Mouse (Mus musculus) liver, postnatal 0 days (tissue): ENCODE measurements at regions not wholly inside any gene's neighbourhood (a gene's known extent, or its start where the extent isn't known, plus 50 kb on each side); places are given as distances from the start of the nearest gene placed in this dataset.
"Not testable (repeated sequence)": the region's sequence is repeated elsewhere in the genome, so short reads cannot be mapped to it uniquely, and the experiment has no call there.

ENCODE experiments used
- ATAC-seq: fragments of 200-750 bp; cut with Nextera tagmentation; 2 replicates; pipeline ENCODE4 v1.8.0; 2017; ENCODE audit warnings: mild to moderate bottlenecking, moderate library complexity
- DNase-seq: peaks from one replicate; pipeline ENCODE4 v3.0.0-alpha.2; 2016
- H3K27ac ChIP-seq: fragments of 300-500 bp; sonication (generic); 2 replicates; pipeline ENCODE4 v1.5.1; 2014; ENCODE audit warnings: antibody characterized with exemption, moderate library complexity, mild to moderate bottlenecking, low read depth
- H3K27me3 ChIP-seq: fragments of 300-500 bp; sonication (generic); 2 replicates; pipeline ENCODE4 v1.6.1; 2014; ENCODE audit warnings: low read length, control low read depth, mixed read lengths; ENCODE audit not compliant: insufficient read depth
- H3K36me3 ChIP-seq: fragments of 300-500 bp; sonication (generic); replicated peaks from 2 replicates; pipeline ENCODE4 v1.6.1; 2014; ENCODE audit warnings: mild to moderate bottlenecking, control low read depth, low read length, moderate library complexity, mixed read lengths; ENCODE audit not compliant: insufficient read depth
- H3K4me1 ChIP-seq: fragments of 300-500 bp; sonication (generic); 2 replicates; pipeline ENCODE4 v1.6.1; 2014; ENCODE audit warnings: antibody characterized with exemption, mild to moderate bottlenecking, control low read depth; ENCODE audit not compliant: insufficient read depth
- H3K4me2 ChIP-seq: fragments of 300-500 bp; sonication (generic); 2 replicates; pipeline ENCODE4 v1.6.1; 2014; ENCODE audit warnings: low read depth, mild to moderate bottlenecking, low read length, moderate library complexity, mixed read lengths
- H3K4me3 ChIP-seq: fragments of 300-500 bp; sonication (generic); 2 replicates; pipeline ENCODE4 v1.5.1; 2014; ENCODE audit warnings: low read depth, low read length
- H3K9ac ChIP-seq: fragments of 300-500 bp; sonication (generic); replicated peaks from 2 replicates; pipeline ENCODE4 v1.6.1; 2014; ENCODE audit warnings: mild to moderate bottlenecking, moderate library complexity
- H3K9me3 ChIP-seq: fragments of 300-500 bp; sonication (generic); 2 replicates; pipeline ENCODE4 v1.6.1; 2016; ENCODE audit warnings: mild to moderate bottlenecking, control low read depth, low read length, mixed read lengths
- CTCF ChIP-seq: sonication (generic); IDR thresholded peaks from 2 replicates; pipeline ENCODE4 v1.5.1; 2016; ENCODE audit warnings: antibody characterized with exemption, low read depth
- WGBS: fragments of 180-500 bp; shearing (Covaris S2); extraction: QIAGEN DNeasy Blood & Tissue Kit; methylation state at CpG from one replicate; pipeline ENCODE4 v1.1.7; 2014; ENCODE audit not compliant: insufficient replicate concordance; 5-methylcytosine and 5-hydroxymethylcytosine counted together

DNA sequence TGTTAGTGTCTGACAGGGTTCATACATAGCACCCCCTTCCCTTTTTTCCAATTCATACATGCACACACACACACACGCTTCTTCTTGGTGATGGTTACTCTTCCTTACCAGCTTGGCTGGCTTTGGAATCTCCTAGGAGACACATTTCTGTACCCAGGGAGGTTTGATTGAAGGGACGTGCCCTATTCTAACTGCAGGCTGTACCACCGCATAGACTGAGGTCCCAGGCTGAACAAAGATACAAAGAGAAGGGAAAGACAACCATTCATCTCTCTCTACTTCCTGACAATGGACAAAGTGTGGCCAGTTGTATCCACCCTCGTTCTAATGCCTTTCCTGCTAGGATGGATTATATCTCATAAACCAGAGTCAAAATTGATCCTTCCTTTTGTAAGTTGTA lies 100.0 kb downstream of the Raet1d start:
- 68% methylated on average over 4 of the region's 4 CpGs for WGBS
- not testable (repeated sequence) for H3K4me1 ChIP-seq, H3K27me3 ChIP-seq, H3K9ac ChIP-seq, ATAC-seq, H3K4me2 ChIP-seq, H3K4me3 ChIP-seq, H3K36me3 ChIP-seq, H3K9me3 ChIP-seq, H3K27ac ChIP-seq
- DNase-seq, result peak; percentile 0

DNA sequence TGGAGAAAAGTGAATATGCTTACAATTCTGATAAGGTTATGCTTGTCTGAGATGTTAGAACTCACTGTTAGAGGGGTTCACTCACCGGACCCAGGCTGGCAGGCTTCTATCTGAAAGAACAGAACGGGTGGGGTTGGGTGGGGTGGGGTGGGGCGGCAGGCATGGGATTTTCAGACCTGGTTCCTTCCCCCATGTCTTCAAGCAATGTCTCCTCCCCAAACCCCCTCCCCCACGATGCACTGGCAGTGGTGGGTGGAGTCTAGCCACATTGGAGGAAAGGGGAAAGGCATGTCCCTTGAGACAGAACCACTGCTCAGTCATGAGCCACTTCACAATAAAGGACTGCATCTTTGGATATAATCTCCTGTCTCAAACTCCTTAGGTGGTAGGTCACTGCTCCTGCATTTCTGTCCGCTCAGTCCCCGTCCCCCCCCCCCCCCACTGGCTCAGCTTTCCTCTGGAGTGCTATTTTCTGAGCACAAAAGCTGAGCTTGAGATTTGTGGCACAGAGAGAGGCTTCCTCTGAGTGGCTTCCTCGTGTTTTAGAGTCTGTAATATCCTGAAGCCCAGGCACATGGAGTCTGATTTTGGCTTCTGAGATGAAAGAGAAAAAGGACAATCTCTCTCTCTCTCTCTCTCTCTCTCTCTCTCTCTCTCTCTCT lies 100.6 kb downstream of the Raet1d start:
- not testable (repeated sequence) for H3K9me3 ChIP-seq, H3K9ac ChIP-seq, H3K4me2 ChIP-seq, H3K27ac ChIP-seq, H3K27me3 ChIP-seq, H3K36me3 ChIP-seq, H3K4me3 ChIP-seq, H3K4me1 ChIP-seq
- 22% methylated on average over 7 of the region's 7 CpGs for WGBS
- DNase-seq, result peak; percentile 18
- ATAC-seq, result peak; percentile 21; the same call in 1 of the 2 replicates

DNA sequence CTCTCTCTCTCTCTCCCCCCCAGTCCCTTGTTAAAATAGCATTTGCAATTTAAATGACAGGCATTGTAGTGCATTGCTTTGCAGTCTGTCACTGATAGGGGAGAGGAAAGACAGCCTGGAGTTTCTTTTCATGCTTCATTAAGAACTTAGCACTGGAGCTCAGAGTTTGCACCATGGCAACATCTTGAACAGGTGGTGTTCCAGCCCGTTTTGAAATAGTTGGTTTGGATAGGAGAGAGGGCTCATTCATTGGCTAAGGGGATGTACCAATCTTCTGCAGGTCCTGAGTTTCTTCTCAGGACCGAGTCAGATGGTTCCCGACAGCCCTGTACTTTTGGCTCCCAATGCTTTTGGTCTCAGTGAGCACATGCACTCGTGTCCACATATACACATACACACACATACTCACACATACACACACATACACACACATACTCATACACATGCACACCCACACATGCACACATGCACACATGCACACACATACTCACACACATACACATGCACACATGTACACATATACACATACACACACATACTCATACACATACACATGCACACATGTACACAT lies 101.2 kb downstream of the Raet1d start:
- not testable (repeated sequence) for H3K27ac ChIP-seq, H3K9ac ChIP-seq, H3K9me3 ChIP-seq, ATAC-seq, H3K4me2 ChIP-seq, H3K36me3 ChIP-seq, H3K4me1 ChIP-seq, H3K4me3 ChIP-seq, H3K27me3 ChIP-seq
- WGBS, result 48% methylated on average over 4 of the region's 4 CpGs
- peak; percentile 3 for DNase-seq

DNA sequence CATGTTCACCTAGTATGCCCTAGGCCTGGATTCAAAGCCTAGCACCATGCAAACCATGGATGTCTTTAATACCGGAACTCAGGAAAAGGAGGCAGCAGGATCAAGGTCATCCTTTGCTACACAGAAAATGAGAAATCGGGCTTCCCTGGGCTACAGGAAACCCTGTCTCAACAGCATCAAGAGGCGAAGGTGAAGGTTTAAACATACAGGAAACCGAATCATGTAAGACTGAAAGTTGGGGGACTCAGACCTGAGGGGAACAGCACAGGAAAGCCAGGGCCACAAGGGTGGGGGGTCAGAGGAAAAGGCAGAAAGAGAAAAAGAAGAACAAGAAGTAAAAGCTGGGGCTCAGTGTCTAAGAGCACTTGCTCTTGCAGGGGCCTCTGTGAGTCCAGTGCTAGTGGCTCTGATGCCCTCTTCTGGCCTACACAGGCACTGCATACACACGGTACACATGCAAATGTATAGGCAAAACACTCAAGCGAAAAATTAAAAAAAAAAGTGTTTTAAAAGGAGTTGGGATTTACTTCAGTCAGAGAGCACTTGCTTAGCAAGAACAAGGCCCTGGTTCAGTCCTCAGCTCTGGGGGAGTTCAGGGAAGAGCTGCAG lies 111.5 kb downstream of the Raet1d start:
- H3K4me2 ChIP-seq, H3K36me3 ChIP-seq, H3K9ac ChIP-seq, ATAC-seq, H3K9me3 ChIP-seq, H3K4me3 ChIP-seq, H3K27ac ChIP-seq, H3K27me3 ChIP-seq, H3K4me1 ChIP-seq, DNase-seq: not testable (repeated sequence)
- TF ChIP-seq CTCF, result 0 out of 2 replicates have a peak, but pooled peaks have one; percentile 12
- WGBS, result 83% methylated on average over 6 of the region's 6 CpGs

DNA sequence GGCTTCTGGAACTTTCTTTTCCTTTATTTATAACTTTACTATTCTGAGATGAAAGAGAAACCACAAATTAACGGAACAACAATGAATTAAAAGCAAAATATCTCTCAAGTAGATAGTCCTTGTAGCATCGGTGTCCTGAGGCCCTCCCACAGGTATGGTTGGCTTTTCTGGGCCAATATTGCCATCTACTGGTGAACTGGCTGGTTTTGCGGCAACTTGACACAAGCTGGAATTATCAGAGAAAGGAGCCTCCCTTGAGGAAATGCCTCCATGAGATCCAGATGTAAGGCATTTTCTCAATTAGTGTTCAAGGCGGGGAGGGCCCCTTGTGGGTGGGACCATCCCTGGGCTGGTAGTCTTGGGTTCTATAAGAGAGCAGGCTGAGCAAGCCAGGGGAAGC lies 119.5 kb downstream of the Raet1d start:
- not testable (repeated sequence) for H3K4me1 ChIP-seq, ATAC-seq, H3K9ac ChIP-seq, H3K4me3 ChIP-seq, H3K4me2 ChIP-seq, H3K9me3 ChIP-seq, H3K36me3 ChIP-seq, H3K27me3 ChIP-seq, H3K27ac ChIP-seq
- TF ChIP-seq CTCF, result peak; percentile 74
- DNase-seq, result peak; percentile 58
- WGBS, result 3% methylated on average over 4 of the region's 4 CpGs

DNA sequence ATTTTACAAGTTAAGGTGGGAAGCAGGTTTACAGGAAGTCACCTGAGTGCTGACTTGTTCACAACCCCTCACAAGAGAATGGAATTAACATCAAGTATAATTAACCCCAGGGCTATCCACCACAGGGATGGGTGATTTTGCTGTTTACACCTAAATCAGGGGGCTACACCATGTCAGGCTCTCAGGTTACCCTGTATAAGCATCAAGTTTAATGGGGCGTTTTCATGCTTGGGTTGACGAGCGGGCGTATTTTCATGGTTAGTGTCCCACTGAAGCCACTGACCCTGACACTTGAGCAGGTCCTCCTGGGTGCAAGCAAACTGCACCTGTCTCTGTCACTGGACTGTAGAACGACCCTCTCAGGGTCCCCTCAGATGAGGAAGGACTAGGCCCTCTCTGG lies 126.7 kb downstream of the Raet1d start:
- not testable (repeated sequence) for H3K9me3 ChIP-seq, DNase-seq, H3K4me1 ChIP-seq, H3K27ac ChIP-seq, H3K36me3 ChIP-seq, H3K9ac ChIP-seq, H3K4me2 ChIP-seq, H3K27me3 ChIP-seq, H3K4me3 ChIP-seq, ATAC-seq
- WGBS, result 77% methylated on average over 5 of the region's 5 CpGs

DNA sequence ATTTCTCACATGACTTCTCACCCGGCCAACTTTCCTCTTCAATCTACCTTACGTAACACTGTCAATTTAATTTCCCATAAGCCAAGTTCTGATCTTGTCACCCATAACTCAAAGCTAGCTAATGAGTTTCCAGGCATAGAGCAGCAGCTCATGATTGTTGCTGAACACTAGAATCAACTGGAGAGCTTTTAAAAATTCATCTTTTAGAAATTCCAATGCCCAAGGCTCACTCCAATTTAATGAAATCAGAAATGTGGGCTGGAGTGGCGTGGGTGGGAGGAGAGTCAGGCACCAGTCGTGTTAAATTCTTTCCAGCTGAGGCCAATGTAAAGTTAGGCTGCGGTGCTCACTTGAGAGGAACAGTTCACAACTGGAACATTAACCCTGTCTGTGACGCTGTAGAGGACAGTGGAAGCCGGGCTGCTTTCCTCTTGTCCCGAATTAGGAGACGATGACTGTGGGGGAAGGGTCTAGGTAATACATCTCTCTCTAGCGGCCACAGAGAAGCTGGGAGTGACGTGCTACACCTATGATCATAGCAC lies 131.5 kb downstream of the Raet1d start:
- not testable (repeated sequence) for DNase-seq

More for the DNA sequence above, 131.5 kb downstream of the Raet1d start:
- H3K9me3 ChIP-seq, H3K27me3 ChIP-seq, H3K4me3 ChIP-seq, H3K4me2 ChIP-seq, ATAC-seq, H3K36me3 ChIP-seq, H3K27ac ChIP-seq, H3K4me1 ChIP-seq, H3K9ac ChIP-seq: not testable (repeated sequence)
- 78% methylated on average over 8 of the region's 11 CpGs for WGBS
